Mouse (Mus musculus): Measurements from ENCODE around the gene Lrrc28. TPM values are rescaled to one million over a fixed set of nuclear protein-coding genes. Genes with fewer than 3 reads are reported as not detected.

Lrrc28 gene
- polyA plus RNA-seq, 1 experiment from 2014 or later: 26.3 TPM

GRCm38 (mm10) chr7:67548599-67549041 lies 96.4 kb downstream of the Lrrc28 start:
- H3K27me3 ChIP-seq (ENCODE audit: control insufficient read depth, insufficient read depth, low read length): no peaks in the 10 kb centered on the region
- ATAC-seq (ENCODE audit: low FRiP score) (no peak), DNase-seq (ENCODE audit: low spot score) (no peak)
- H3K4me3 ChIP-seq (ENCODE audit: low read depth, low read length): no peak overlapping the region
- H3K27ac ChIP-seq (ENCODE audit: low read depth, low read length): no peak overlapping the region
- H3K9me3 ChIP-seq (ENCODE audit: control insufficient read depth, low read length): no peaks in the 10 kb centered on the region
- H3K9ac ChIP-seq (ENCODE audit: low read depth, low read length): no peak overlapping the region
- H3K4me1 ChIP-seq (replicated peaks; ENCODE audit: control insufficient read depth, insufficient read depth, low read length): no peaks in the 10 kb centered on the region
- no peaks in the 10 kb centered on the region for H3K36me3 ChIP-seq (ENCODE audit: control insufficient read depth, insufficient read depth, low read length)
- WGBS: 86% methylated on average over 6 of the region's 6 CpGs
- no peak overlapping the region for H3K4me2 ChIP-seq (replicated peaks; ENCODE audit: low read depth, low read length)

- H3K4me3 ChIP-seq (ENCODE audit: low read depth, low read length): no peak overlapping the region
- no peak overlapping the region for H3K9ac ChIP-seq (ENCODE audit: low read depth, low read length)
- 92% methylated on average over 5 of the region's 5 CpGs for WGBS
- no peak for DNase-seq (ENCODE audit: low spot score)
- no peak for ATAC-seq (ENCODE audit: low FRiP score)
- no peak overlapping the region for H3K27ac ChIP-seq (ENCODE audit: low read depth, low read length)
- H3K9me3 ChIP-seq (ENCODE audit: control insufficient read depth, low read length): no peaks in the 10 kb centered on the region
- H3K4me1 ChIP-seq (replicated peaks; ENCODE audit: control insufficient read depth, insufficient read depth, low read length): no peaks in the 10 kb centered on the region
- no peaks in the 10 kb centered on the region for H3K27me3 ChIP-seq (ENCODE audit: control insufficient read depth, insufficient read depth, low read length)
- no peaks in the 10 kb centered on the region for H3K36me3 ChIP-seq (ENCODE audit: control insufficient read depth, insufficient read depth, low read length)
- H3K4me2 ChIP-seq (replicated peaks; ENCODE audit: low read depth, low read length): no peak overlapping the region
These were observed 98.8 kb downstream of the Lrrc28 start for GRCm38 (mm10) chr7:67546282-67546681.

GRCm38 (mm10) chr7:67544586-67544985 lies 100.5 kb downstream of the Lrrc28 start:
- ATAC-seq (ENCODE audit: low FRiP score) (no peak), DNase-seq (ENCODE audit: low spot score) (no peak)
- Histone ChIP-seq H3K4me1 (replicated peaks; ENCODE audit: control insufficient read depth, insufficient read depth, low read length) (no peaks in the 10 kb centered on the region), H3K4me2 (replicated peaks; ENCODE audit: low read depth, low read length) (no peak overlapping the region), H3K9ac (ENCODE audit: low read depth, low read length) (no peak overlapping the region), H3K4me3 (ENCODE audit: low read depth, low read length) (no peak overlapping the region), H3K27ac (ENCODE audit: low read depth, low read length) (no peak overlapping the region), H3K36me3 (ENCODE audit: control insufficient read depth, insufficient read depth, low read length) (no peaks in the 10 kb centered on the region), H3K9me3 (ENCODE audit: control insufficient read depth, low read length) (no peaks in the 10 kb centered on the region), H3K27me3 (ENCODE audit: control insufficient read depth, insufficient read depth, low read length) (no peaks in the 10 kb centered on the region)

GRCm38 (mm10) chr7:67543641-67544040 lies 101.4 kb downstream of the Lrrc28 start:
- WGBS: 68% methylated on average over 6 of the region's 6 CpGs
- no peak overlapping the region for H3K9ac ChIP-seq (ENCODE audit: low read depth, low read length)
- H3K9me3 ChIP-seq (ENCODE audit: control insufficient read depth, low read length): no peaks in the 10 kb centered on the region
- DNase-seq (ENCODE audit: low spot score) (no peak), ATAC-seq (ENCODE audit: low FRiP score) (no peak)
- no peaks in the 10 kb centered on the region for H3K4me1 ChIP-seq (replicated peaks; ENCODE audit: control insufficient read depth, insufficient read depth, low read length)
- H3K4me3 ChIP-seq (ENCODE audit: low read depth, low read length): no peak overlapping the region
- H3K27me3 ChIP-seq (ENCODE audit: control insufficient read depth, insufficient read depth, low read length): no peaks in the 10 kb centered on the region
- no peaks in the 10 kb centered on the region for H3K36me3 ChIP-seq (ENCODE audit: control insufficient read depth, insufficient read depth, low read length)
- H3K27ac ChIP-seq (ENCODE audit: low read depth, low read length): no peak overlapping the region
- no peak overlapping the region for H3K4me2 ChIP-seq (replicated peaks; ENCODE audit: low read depth, low read length)

- Histone ChIP-seq H3K27ac (ENCODE audit: low read depth, low read length) (no peak overlapping the region), H3K4me2 (replicated peaks; ENCODE audit: low read depth, low read length) (no peak overlapping the region), H3K9me3 (ENCODE audit: control insufficient read depth, low read length) (no peaks in the 10 kb centered on the region), H3K9ac (ENCODE audit: low read depth, low read length) (no peak overlapping the region), H3K4me3 (ENCODE audit: low read depth, low read length) (no peak overlapping the region), H3K27me3 (ENCODE audit: control insufficient read depth, insufficient read depth, low read length) (no peaks in the 10 kb centered on the region), H3K4me1 (replicated peaks; ENCODE audit: control insufficient read depth, insufficient read depth, low read length) (0 out of 2 replicates have a peak, but pooled peaks cover 2% of the 10 kb centered on the region), H3K36me3 (ENCODE audit: control insufficient read depth, insufficient read depth, low read length) (no peaks in the 10 kb centered on the region)
- ATAC-seq (ENCODE audit: low FRiP score) (no peak), DNase-seq (ENCODE audit: low spot score) (no peak)
- 96% methylated on average over 11 of the region's 11 CpGs for WGBS
These were observed 108.3 kb downstream of the Lrrc28 start for GRCm38 (mm10) chr7:67536588-67537372.

GRCm38 (mm10) chr7:67535941-67536340 lies 109.1 kb downstream of the Lrrc28 start:
- H3K4me1 ChIP-seq (replicated peaks; ENCODE audit: control insufficient read depth, insufficient read depth, low read length): 0 out of 2 replicates have a peak, but pooled peaks cover 2% of the 10 kb centered on the region
- no peaks in the 10 kb centered on the region for H3K36me3 ChIP-seq (ENCODE audit: control insufficient read depth, insufficient read depth, low read length)
- DNase-seq (ENCODE audit: low spot score) (no peak), ATAC-seq (ENCODE audit: low FRiP score) (no peak)
- no peak overlapping the region for H3K9ac ChIP-seq (ENCODE audit: low read depth, low read length)
- H3K4me2 ChIP-seq (replicated peaks; ENCODE audit: low read depth, low read length): no peak overlapping the region
- no peaks in the 10 kb centered on the region for H3K9me3 ChIP-seq (ENCODE audit: control insufficient read depth, low read length)
- no peaks in the 10 kb centered on the region for H3K27me3 ChIP-seq (ENCODE audit: control insufficient read depth, insufficient read depth, low read length)
- WGBS: 77% methylated on average over 4 of the region's 4 CpGs
- H3K27ac ChIP-seq (ENCODE audit: low read depth, low read length): no peak overlapping the region
- H3K4me3 ChIP-seq (ENCODE audit: low read depth, low read length): no peak overlapping the region

GRCm38 (mm10) chr7:67530981-67531380 lies 114.1 kb downstream of the Lrrc28 start:
- Histone ChIP-seq H3K9me3 (ENCODE audit: control insufficient read depth, low read length) (no peaks in the 10 kb centered on the region), H3K9ac (ENCODE audit: low read depth, low read length) (no peak overlapping the region), H3K27me3 (ENCODE audit: control insufficient read depth, insufficient read depth, low read length) (no peaks in the 10 kb centered on the region), H3K27ac (ENCODE audit: low read depth, low read length) (no peak overlapping the region), H3K4me1 (replicated peaks; ENCODE audit: control insufficient read depth, insufficient read depth, low read length) (no peaks in the 10 kb centered on the region), H3K36me3 (ENCODE audit: control insufficient read depth, insufficient read depth, low read length) (no peaks in the 10 kb centered on the region), H3K4me2 (replicated peaks; ENCODE audit: low read depth, low read length) (no peak overlapping the region), H3K4me3 (ENCODE audit: low read depth, low read length) (no peak overlapping the region)
- ATAC-seq (ENCODE audit: low FRiP score): no peak
- no peak for DNase-seq (ENCODE audit: low spot score)
- 67% methylated on average over 2 of the region's 2 CpGs for WGBS

GRCm38 (mm10) chr7:67529381-67529780 lies 115.7 kb downstream of the Lrrc28 start:
- Histone ChIP-seq H3K4me1 (replicated peaks; ENCODE audit: control insufficient read depth, insufficient read depth, low read length) (no peaks in the 10 kb centered on the region), H3K4me2 (replicated peaks; ENCODE audit: low read depth, low read length) (no peak overlapping the region), H3K27ac (ENCODE audit: low read depth, low read length) (no peak overlapping the region), H3K9me3 (ENCODE audit: control insufficient read depth, low read length) (no peaks in the 10 kb centered on the region), H3K9ac (ENCODE audit: low read depth, low read length) (no peak overlapping the region), H3K27me3 (ENCODE audit: control insufficient read depth, insufficient read depth, low read length) (no peaks in the 10 kb centered on the region), H3K36me3 (ENCODE audit: control insufficient read depth, insufficient read depth, low read length) (no peaks in the 10 kb centered on the region), H3K4me3 (ENCODE audit: low read depth, low read length) (no peak overlapping the region)
- DNase-seq (ENCODE audit: low spot score): no peak
- WGBS: 83% methylated on average over 6 of the region's 6 CpGs
- ATAC-seq (ENCODE audit: low FRiP score): no peak

GRCm38 (mm10) chr7:67528821-67529221 lies 116.2 kb downstream of the Lrrc28 start:
- H3K27ac ChIP-seq (ENCODE audit: low read depth, low read length): no peak overlapping the region
- H3K4me3 ChIP-seq (ENCODE audit: low read depth, low read length): no peak overlapping the region
- no peak overlapping the region for H3K9ac ChIP-seq (ENCODE audit: low read depth, low read length)
- DNase-seq (ENCODE audit: low spot score): no peak
- no peak for ATAC-seq (ENCODE audit: low FRiP score)
- H3K36me3 ChIP-seq (ENCODE audit: control insufficient read depth, insufficient read depth, low read length): no peaks in the 10 kb centered on the region
- WGBS: 93% methylated on average over 18 of the region's 18 CpGs
- H3K4me2 ChIP-seq (replicated peaks; ENCODE audit: low read depth, low read length): no peak overlapping the region
- H3K27me3 ChIP-seq (ENCODE audit: control insufficient read depth, insufficient read depth, low read length): no peaks in the 10 kb centered on the region
- H3K4me1 ChIP-seq (replicated peaks; ENCODE audit: control insufficient read depth, insufficient read depth, low read length): no peaks in the 10 kb centered on the region
- no peaks in the 10 kb centered on the region for H3K9me3 ChIP-seq (ENCODE audit: control insufficient read depth, low read length)

Data from hindbrain, embryonic 11.5 days (tissue).